Mouse (Mus musculus) heart, postnatal 0 days (tissue): ENCODE data around the gene Ptpn11. TPM values are rescaled to one million over a fixed set of nuclear protein-coding genes. Genes with fewer than 3 reads are reported as not detected.

ENCODE experiments used
- ATAC-seq: fragments of 200-750 bp; cut with Nextera tagmentation; 2 replicates; pipeline ENCODE4 v1.8.0; 2017; ENCODE audit warnings: low read depth, moderate number of reproducible peaks, moderate library complexity; ENCODE audit not compliant: insufficient read depth
- DNase-seq: peaks from one replicate; pipeline ENCODE4 v3.0.0-alpha.2; 2016; ENCODE audit warnings: low spot score
- H3K27ac ChIP-seq: fragments of 300-500 bp; sonication (generic); 2 replicates; pipeline ENCODE4 v1.5.1; 2014; ENCODE audit warnings: low read depth, mild to moderate bottlenecking
- H3K27me3 ChIP-seq: fragments of 300-500 bp; sonication (generic); 2 replicates; pipeline ENCODE4 v1.6.1; 2014; ENCODE audit warnings: low read length, mixed read lengths; ENCODE audit not compliant: control insufficient read depth, insufficient read depth
- H3K36me3 ChIP-seq: fragments of 300-500 bp; sonication (generic); replicated peaks from 2 replicates; pipeline ENCODE4 v1.6.1; 2014; ENCODE audit warnings: low read length, mixed read lengths; ENCODE audit not compliant: control insufficient read depth, insufficient read depth
- H3K4me1 ChIP-seq: fragments of 300-500 bp; sonication (generic); 2 replicates; pipeline ENCODE4 v1.6.1; 2014; ENCODE audit warnings: antibody characterized with exemption; ENCODE audit not compliant: control insufficient read depth, insufficient read depth
- H3K4me2 ChIP-seq: fragments of 300-500 bp; sonication (generic); 2 replicates; pipeline ENCODE4 v1.6.1; 2014; ENCODE audit warnings: low read depth, mild to moderate bottlenecking, low read length, moderate library complexity
- H3K4me3 ChIP-seq: fragments of 300-500 bp; sonication (generic); 2 replicates; pipeline ENCODE4 v1.5.1; 2014; ENCODE audit warnings: low read depth, low read length
- H3K9ac ChIP-seq: fragments of 300-500 bp; sonication (generic); replicated peaks from 2 replicates; pipeline ENCODE4 v1.6.1; 2014; ENCODE audit warnings: low read depth, low read length, mixed read lengths
- H3K9me3 ChIP-seq: fragments of 300-500 bp; sonication (generic); replicated peaks from 2 replicates; pipeline ENCODE4 v1.6.1; 2016; ENCODE audit warnings: low read length; ENCODE audit not compliant: control insufficient read depth
- CTCF ChIP-seq: IDR thresholded peaks from 2 replicates; pipeline ENCODE4 v1.5.1; 2016; ENCODE audit warnings: antibody characterized with exemption, control low read depth, low read depth
- EP300 ChIP-seq: IDR thresholded peaks from 2 replicates; pipeline ENCODE4 v1.6.1; 2016; ENCODE audit warnings: antibody characterized with exemption, low read depth
- WGBS: fragments of 180-500 bp; shearing (Covaris S2); extraction: QIAGEN DNeasy Blood & Tissue Kit; methylation state at CpG from one replicate; pipeline ENCODE4 v1.1.7; 2014; 5-methylcytosine and 5-hydroxymethylcytosine counted together
- polyA plus RNA-seq: library from polyadenylated mRNA; unstranded; fragments of >200 nt; fragmentation: Nextera tagmentation; extraction: Ambion mirVana; gene quantifications from 2 replicates; pipeline ENCODE4 v1.2.1, GENCODE M21; 2015
- total RNA-seq: library from RNA; depleted of rRNA; stranded (reverse); fragments of >200 nt; gene quantifications from 2 replicates; pipeline ENCODE4 v1.2.3, GENCODE M21; 2014; ENCODE audit warnings: low replicate concordance

Ptpn11 gene
- total and polyA plus RNA-seq, 2 experiments from 2014 or later: 24.7 to 45.5 TPM

DNA sequence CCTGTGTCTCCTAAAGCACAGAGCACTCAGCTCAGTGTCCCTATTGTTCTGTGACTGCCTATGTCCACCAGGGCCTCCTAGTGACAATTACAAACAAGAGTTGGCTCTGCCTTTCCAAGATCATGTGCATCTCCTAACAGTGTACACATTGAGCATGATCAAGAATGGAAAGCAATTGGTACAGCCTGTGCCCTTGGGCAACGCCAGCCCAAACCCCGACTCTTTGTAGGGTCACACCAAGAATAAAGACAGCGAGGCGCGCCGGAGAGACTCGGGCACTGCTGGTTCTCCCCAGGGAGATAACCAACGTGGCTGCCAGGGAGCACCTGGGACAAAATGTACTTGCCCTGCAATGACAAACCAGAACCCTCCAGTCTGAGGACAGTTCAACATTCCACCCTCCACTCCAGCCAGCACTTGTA, 3.6 kb downstream of the Ptpn11 start:
- Histone ChIP-seq H3K4me1 (peaks cover 59% of the 10 kb centered on the region), H3K4me2 (peak overlapping the region; percentile 47), H3K4me3 (no peak overlapping the region; the same call in 1 of the 2 replicates), H3K9ac (peak overlapping the region; percentile 34; the same call in 1 of the 2 replicates), H3K36me3 (no peaks in the 10 kb centered on the region), H3K27ac (peak overlapping the region; percentile 83), H3K27me3 (no peaks in the 10 kb centered on the region), H3K9me3 (no peaks in the 10 kb centered on the region)
- WGBS: 36% methylated on average over 8 of the region's 8 CpGs
- DNase-seq (peak; percentile 66), ATAC-seq (peak; percentile 47)
- TF ChIP-seq CTCF (peak; percentile 23; the same call in 1 of the 2 replicates), EP300 (peak; percentile 67; the same call in 1 of the 2 replicates)

DNA sequence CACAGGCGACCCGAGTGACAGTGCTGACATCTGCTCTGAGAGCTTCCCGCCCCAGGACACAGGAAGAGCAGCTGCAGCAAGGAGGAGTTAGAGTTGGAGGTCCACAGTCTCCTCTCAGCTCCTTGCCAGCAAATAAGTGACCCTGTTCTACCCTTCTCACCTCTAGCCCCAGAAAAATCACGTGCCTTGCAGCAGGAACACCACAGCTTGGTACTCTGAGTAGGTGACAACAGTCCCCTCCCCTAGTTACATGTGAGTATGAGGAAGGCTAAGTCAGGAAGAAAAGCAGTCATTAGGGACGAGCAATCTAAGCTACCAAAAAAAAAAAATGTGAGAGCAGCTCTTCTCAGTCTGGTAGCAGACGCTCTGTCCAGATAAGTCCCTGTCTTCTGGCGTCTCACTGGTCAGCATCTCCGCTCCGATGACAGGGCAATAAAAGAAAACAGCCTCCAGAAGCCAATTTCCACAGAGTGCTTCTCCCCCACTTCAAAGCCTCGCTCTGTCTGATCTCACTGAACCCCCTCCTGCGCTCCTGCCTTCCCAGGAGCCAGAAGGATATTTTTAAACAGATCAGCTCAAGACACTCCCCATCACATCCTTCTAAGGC, 6.1 kb downstream of the Ptpn11 start:
- DNase-seq (peak; percentile 51), ATAC-seq (peak; percentile 40)
- no peaks in the 10 kb centered on the region for H3K27me3 ChIP-seq
- peak overlapping the region; percentile 74 for H3K27ac ChIP-seq
- WGBS: 7% methylated on average over 11 of the region's 11 CpGs
- peak overlapping the region; percentile 24; the same call in 1 of the 2 replicates for H3K9ac ChIP-seq
- 0 out of 2 replicates have a peak overlapping the region, but pooled peaks have one; percentile 1 for H3K4me3 ChIP-seq
- H3K9me3 ChIP-seq: no peaks in the 10 kb centered on the region
- TF ChIP-seq EP300 (no peak), CTCF (no peak)
- H3K4me1 ChIP-seq: peaks cover 73% of the 10 kb centered on the region
- H3K4me2 ChIP-seq: peak overlapping the region; percentile 43
- H3K36me3 ChIP-seq: no peaks in the 10 kb centered on the region

DNA sequence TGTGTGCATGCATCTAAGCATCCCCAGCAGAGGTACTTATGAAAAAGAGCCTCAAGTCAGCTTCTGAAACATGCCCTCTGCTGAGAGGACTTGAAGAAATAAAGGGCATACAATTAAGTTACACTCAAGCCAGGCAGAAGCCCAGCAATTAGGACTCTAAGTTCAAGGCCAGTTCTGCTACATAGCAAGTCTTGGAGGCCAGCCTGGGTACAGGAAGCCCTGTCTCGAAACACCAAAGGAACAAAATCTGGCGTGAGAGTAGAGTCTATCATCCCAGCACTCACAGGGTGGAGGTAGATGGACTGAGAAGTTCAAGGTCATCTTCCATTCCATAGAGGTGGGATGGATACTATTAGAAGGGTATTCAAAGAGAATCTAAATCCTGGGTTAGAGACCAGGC, 6.8 kb downstream of the Ptpn11 start:
- Histone ChIP-seq H3K9ac (0 out of 2 replicates have a peak overlapping the region, but pooled peaks have one; percentile 24), H3K4me2 (peak overlapping the region; percentile 43), H3K27ac (peak overlapping the region; percentile 74), H3K27me3 (no peaks in the 10 kb centered on the region), H3K4me3 (no peak overlapping the region), H3K36me3 (no peaks in the 10 kb centered on the region), H3K4me1 (peaks cover 75% of the 10 kb centered on the region), H3K9me3 (no peaks in the 10 kb centered on the region)
- no peak for DNase-seq
- 25% methylated on average over 2 of the region's 2 CpGs for whole genome bisulfite sequencing
- no peak for ATAC-seq
- no peak for TF ChIP-seq EP300
- TF ChIP-seq CTCF: no peak

DNA sequence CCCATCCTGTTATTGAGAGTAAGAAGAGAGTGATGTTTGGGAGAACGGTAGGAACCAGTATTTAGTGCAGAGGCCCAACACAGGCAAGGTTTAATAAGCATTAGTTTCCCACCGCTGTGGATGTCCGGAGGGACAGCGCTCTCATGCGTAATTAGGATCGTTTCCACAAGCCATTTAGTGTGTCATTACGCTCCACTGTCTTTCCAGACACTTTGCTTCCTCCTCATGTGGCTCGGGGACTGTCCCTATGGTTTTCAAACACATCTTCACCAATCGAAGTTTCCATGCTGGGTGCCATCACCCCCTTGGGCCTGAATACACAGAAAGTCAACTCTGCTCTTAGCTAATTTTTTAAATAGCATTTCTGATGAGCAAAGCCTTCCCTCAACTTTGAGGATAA, 7.9 kb downstream of the Ptpn11 start:
- ATAC-seq (no peak), DNase-seq (no peak)
- no peak overlapping the region for H3K4me2 ChIP-seq
- WGBS: 89% methylated on average over 9 of the region's 9 CpGs
- TF ChIP-seq CTCF (no peak), EP300 (no peak)
- H3K27me3 ChIP-seq: no peaks in the 10 kb centered on the region
- no peak overlapping the region for H3K27ac ChIP-seq
- H3K9ac ChIP-seq: no peak overlapping the region
- no peaks in the 10 kb centered on the region for H3K36me3 ChIP-seq
- no peaks in the 10 kb centered on the region for H3K9me3 ChIP-seq
- peaks cover 76% of the 10 kb centered on the region for H3K4me1 ChIP-seq
- no peak overlapping the region for H3K4me3 ChIP-seq

DNA sequence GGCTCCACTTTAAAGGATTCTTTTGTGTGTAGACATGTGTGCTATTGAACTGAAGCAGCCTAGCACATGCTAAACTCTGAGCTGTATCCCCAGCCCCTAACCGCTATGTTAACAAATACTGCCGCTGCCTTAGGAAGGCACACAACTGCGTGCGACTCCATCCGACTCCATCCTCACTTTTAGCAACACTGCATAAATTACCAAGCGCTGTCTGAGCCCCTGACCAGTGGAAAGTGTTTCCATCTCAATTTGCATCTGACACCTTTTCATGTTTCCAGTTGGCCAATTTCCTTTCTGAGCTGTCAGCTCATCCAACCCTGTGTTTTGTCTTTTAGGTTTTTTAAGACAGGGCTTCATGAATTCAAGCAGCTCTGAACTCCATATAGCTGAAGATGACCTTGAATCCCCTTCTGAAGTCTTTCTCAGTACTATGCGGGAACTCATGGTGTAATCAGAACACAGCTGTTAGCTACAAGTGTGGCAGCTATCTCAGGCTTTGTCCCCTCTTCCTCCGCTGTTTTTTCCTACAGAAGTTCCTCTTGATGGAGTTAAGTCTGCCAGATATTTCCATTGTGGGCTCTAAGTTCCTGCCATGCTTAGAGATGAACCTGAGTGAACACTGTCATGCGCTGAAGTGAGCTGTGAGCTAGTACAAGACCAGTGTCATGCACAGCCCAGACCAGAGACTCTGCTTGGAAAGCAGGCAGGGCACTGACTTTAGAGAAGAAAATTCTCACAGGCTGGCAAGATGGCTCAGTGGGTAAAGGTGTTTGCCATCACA, 11.9 kb downstream of the Ptpn11 start:
- ATAC-seq: peak; percentile 27; the same call in 1 of the 2 replicates
- Histone ChIP-seq H3K4me3 (no peak overlapping the region), H3K27me3 (no peaks in the 10 kb centered on the region), H3K4me1 (peaks cover 38% of the 10 kb centered on the region), H3K9ac (no peak overlapping the region), H3K27ac (peak overlapping the region; percentile 5), H3K36me3 (0 out of 2 replicates have a peak, but pooled peaks cover 4% of the 10 kb centered on the region), H3K9me3 (no peaks in the 10 kb centered on the region), H3K4me2 (no peak overlapping the region)
- TF ChIP-seq CTCF (no peak), EP300 (no peak)
- DNase-seq: no peak
- WGBS: 39% methylated on average over 9 of the region's 9 CpGs
